Mouse (Mus musculus) heart, adult 11 months (tissue): Measurements from ENCODE around the gene Gm10100.
"Not testable (repeated sequence)": the region's sequence is repeated elsewhere in the genome, so short reads cannot be mapped to it uniquely, and the experiment has no call there.

ENCODE experiments used
- DNase-seq: peaks from one replicate; pipeline ENCODE4 v3.0.0; 2022

Gene Gm10100

DNA sequence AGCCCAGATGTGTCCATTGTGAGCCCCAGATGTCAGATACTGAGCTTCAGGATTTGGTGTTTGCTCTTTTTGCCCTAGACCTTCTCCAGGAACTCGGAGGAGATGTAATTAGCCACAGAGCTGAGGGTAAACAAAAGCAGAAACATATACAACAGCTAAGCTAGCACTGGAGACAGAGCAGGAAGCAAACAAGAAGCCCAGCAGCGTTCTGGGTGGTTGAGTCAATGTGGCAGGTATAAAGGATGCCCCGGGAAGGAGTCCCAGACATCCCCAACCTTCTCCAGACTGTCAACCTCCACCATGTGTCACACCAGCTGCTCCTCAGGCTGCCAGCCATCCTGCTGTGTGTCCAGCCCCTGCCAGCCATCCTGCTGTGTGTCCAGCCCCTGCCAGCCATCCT is at the start of gene Gm10100:
Gene Gm10100 (plus strand): TSS at position 301 of the 400 bp plus-strand sequence.
- DNase-seq: no peak

GRCm38 (mm10) chr10:77677562-77677961 is 48.7 kb upstream of the Gm10100 start:
- no peak for DNase-seq

GRCm38 (mm10) chr10:77682994-77683393 is 43.3 kb upstream of the Gm10100 start:
- DNase-seq: no peak

- DNase-seq: no peak
Observed at GRCm38 (mm10) chr10:77684181-77684580, 42.1 kb upstream of the Gm10100 start.

DNA sequence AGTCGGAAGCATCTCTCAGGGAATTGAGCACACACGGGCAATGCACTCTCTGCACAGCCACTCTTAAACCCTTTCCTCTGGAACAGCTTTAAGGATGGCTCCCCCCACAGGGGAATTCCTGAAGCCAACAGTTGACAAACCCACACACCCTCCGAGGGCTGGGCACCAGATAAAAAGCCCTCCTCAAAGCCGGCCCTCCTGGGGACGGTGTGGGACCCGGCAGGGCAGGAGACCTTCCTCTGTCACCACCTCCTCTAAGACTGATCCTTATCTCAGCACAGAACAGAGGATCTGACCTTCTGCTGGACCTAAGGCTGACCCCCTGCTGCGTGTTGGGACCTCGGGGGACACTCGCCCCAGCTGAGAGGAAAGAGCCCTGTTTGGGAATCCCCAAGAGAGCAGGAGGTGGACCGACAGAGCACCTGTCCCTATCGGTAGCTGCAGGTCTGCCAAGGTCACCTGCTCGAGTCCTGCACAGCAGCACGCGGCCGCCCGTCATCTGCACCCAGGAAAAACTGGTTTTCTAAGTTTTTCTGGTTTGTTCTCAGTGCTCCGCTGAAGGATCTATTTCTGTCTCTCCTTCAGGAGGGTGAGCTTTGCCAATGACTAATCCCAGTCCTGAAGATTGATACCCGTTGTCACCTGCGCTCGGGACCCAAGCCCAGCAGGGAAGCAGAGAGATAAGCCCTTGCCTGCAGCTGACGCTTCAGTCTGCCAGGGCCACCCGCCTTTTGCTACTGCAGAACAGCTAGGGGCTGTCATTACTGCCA is 40.2 kb upstream of the Gm10100 start, which contains the start of gene Tspear:
Gene Tspear (plus strand): TSS at position 675 of the 770 bp plus-strand sequence.
- no peak for DNase-seq

GRCm38 (mm10) chr10:77687021-77687420 is 39.3 kb upstream of the Gm10100 start:
- no peak for DNase-seq

DNA sequence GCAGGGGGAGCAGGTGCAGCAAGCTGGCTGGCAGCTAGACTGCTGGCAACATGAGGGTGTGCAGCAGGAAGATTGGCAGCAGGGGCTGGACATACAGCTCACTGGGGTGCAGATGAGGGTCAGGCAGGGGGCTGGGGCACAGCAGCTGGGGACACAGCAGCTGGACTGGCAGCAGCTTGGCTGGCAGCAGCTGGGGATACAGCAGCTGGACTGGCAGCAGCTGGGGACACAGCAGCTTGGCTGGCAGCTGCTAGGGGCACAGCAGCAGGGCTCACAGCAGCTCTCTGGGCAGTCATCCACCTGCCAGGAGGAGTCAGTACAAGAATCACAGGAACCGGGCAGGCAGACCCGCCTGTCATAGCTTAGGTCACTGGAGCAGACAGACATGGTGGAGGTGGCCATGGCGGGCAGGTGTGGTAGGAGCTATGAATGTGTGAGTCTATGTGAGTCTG is 35.9 kb upstream of the Gm10100 start, which contains the start of gene Gm19402:
Gene Gm19402 (minus strand): TSS at position 402 of the 452 bp plus-strand sequence.
- peak; percentile 52 for DNase-seq

GRCm38 (mm10) chr10:77697133-77697532 is 29.2 kb upstream of the Gm10100 start, which contains the start of gene Gm9508:
Gene Gm9508 (minus strand): TSS chr10:77697233.
- no peak for DNase-seq

DNA sequence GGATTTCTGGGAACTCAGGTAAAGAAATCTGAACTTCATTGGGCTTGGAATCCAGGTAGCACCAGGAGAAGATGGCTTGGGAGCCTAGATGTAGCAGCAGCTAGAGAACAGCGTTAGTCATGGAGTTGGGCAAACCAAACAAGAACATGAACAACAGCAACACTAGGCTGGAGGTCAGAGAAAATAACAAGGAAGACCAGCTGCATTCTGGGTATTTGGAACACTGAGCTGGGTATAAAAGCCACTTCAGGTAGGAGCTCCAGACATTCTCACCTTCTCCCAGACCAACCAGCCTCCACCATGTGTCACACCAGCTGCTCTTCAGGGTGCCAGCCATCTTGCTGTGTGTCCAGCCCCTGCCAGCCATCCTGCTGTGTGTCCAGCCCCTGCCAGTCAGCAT is 20.0 kb upstream of the Gm10100 start, which contains the start of gene Gm10272:
Gene Gm10272 (plus strand): TSS at position 301 of the 400 bp plus-strand sequence.
- no peak for DNase-seq

DNA sequence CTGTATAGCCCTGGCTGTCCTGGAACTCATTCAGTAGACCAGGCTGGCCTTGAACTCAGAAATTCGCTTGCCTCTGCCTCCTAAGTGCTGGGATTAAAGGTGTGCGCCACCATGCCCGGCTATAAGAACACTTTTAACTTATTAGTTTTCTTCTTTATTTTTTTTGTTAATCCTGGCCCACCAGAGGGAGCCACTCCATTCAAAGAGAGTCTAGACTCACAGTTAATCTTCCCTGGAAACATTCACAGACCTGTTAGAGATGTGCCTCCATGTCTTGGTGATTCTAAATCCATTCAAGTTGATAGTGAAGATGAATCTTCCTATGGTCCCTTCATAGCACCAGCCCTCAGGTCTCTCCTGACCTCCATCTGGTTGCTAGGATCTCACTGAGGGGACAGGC is 16.5 kb upstream of the Gm10100 start:
- no peak for DNase-seq

DNA sequence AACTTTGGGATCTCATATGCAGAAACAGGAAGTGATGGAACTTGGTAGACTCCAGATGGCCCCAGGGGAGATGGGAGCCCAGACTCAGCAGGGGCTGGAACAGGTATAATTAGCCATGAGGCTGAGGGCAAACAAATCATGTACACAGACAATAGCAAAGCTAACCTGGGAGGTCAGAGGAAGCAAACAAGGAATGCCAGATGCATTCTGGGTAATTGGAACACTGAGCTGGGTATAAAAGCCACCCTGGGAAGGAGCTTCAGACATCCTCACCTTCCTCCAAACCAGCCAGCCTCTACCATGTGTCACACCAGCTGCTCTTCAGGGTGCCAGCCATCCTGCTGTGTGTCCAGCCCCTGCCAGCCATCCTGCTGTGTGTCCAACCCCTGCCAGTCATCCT is 15.1 kb upstream of the Gm10100 start, which contains the start of gene Gm10024:
Gene Gm10024 (plus strand): TSS at position 301 of the 400 bp plus-strand sequence.
- DNase-seq: peak; percentile 83

DNA sequence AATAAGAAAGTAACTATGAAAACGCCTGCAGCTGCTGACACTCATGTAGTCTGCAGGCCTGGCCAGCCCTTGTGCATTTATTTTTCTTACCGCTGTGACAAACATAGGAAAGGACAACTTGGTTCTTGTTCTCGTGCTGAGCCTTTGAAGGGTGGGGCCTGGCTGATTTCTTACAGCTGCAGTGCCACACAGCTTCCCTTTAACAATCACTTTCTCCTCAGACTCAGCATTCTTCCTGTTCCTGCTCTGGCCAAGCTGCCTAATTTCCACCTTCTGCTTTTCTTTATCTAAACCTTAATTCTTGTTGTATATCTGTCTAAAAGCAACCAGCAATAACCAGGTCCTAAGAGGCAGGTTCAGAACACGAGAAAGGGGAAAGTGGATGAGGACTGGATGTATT is 12.6 kb upstream of the Gm10100 start:
- DNase-seq: no peak

DNA sequence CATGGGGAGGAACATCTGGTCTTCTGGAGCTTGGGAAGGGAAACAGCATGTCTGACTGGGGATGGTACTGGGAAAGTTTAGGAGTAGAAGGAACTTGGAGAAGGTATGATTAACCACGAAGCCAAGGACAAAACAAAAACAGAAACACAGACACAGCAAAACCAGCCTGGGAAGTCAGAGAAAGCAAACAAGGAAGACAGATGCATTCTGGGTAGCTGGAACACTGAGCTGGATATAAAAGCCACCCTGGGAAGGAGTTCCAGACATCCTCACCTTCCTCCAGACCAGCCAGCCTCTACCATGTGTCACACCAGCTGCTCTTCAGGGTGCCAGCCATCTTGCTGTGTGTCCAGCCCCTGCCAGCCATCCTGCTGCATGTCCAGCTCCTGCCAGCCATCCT is 10.8 kb upstream of the Gm10100 start, which contains the start of gene Gm10142:
Gene Gm10142 (plus strand): TSS at position 301 of the 400 bp plus-strand sequence.
- DNase-seq: no peak

DNA sequence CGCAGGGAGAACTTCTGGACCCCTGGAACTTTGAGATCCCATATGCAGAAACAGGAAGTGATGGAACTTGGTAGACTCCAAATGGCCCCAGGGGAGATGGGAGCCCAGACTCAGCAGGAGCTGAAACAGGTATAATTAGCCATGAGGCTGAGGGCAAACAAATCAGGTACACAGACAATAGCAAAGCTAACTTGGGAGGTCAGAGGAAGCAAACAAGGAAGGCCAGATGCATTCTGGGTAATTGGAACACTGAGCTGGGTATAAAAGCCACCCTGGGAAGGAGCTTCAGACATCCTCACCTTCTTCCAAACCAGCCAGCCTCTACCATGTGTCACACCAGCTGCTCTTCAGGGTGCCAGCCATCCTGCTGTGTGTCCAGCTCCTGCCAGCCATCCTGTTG is 6.0 kb upstream of the Gm10100 start, which contains the start of gene Krtap12-1:
Gene Krtap12-1 (plus strand): TSS at position 301 of the 400 bp plus-strand sequence.
- DNase-seq: not testable (repeated sequence)

DNA sequence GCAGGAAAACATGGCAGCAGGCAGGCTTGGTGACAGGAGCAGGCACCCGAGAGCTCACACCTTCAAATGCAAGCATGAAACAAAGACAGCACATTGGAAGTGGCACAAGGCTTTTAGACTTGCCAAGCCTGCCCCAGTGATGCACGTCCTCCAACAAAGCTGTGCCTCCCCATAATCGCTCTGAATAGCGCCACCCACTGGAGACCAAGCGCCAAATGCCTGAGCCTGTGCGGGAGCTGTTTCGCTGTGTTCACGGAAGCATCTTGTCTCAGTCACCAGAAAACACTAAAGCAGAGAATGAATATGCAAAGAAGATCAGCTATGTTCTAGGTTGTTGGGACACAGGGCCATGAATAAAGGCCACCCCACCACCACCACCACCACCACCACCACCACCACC is 1.4 kb upstream of the Gm10100 start:
- no peak for DNase-seq

DNA sequence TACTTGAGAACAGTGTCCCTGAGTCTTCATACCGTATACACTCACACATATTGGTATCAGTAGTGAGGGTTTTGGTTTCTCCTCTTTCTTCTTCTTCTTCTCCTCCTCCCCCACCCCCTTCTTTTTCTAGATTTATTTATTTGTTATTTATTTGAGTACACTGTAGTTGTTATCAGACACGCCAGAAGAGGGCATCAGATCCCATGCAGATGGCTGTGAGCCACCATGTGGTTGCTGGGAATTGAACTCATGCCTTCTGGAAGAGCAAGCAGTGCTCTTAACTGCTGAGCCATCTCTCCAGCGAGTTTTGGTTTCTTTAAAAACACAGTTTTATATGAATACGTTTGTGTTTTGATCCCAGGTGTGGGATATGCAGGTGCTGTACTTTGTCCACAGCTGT is 2.0 kb downstream of the Gm10100 start:
- DNase-seq: no peak

- DNase-seq: no peak
Observed at GRCm38 (mm10) chr10:77729241-77729640, 3.0 kb downstream of the Gm10100 start.

- DNase-seq: no peak
Observed at GRCm38 (mm10) chr10:77735928-77736327, 9.6 kb downstream of the Gm10100 start.

GRCm38 (mm10) chr10:77738929-77739328 is 12.6 kb downstream of the Gm10100 start:
- DNase-seq: no peak

GRCm38 (mm10) chr10:77741924-77742688 is 15.8 kb downstream of the Gm10100 start, which contains the start of gene Gm18596:
Gene Gm18596 (minus strand): TSS chr10:77742638.
- not testable (repeated sequence) for DNase-seq

- not testable (repeated sequence) for DNase-seq
Observed at GRCm38 (mm10) chr10:77750686-77751085, 24.4 kb downstream of the Gm10100 start.

GRCm38 (mm10) chr10:77751254-77751653 is 25.0 kb downstream of the Gm10100 start, which contains the start of gene Gm9736:
Gene Gm9736 (minus strand): TSS chr10:77751354.
- peak; percentile 84 for DNase-seq

GRCm38 (mm10) chr10:77752312-77752711 is 26.0 kb downstream of the Gm10100 start:
- DNase-seq: not testable (repeated sequence)
